Mouse (Mus musculus): ENCODE data around the gene Nrp2. TPM values are rescaled to one million over a fixed set of nuclear protein-coding genes. Genes with fewer than 3 reads are reported as not detected.

Nrp2 gene
- polyA plus RNA-seq, 1 experiment from 2014 or later, result 160 TPM

GRCm38 (mm10) chr1:62831725-62832455 lies 128.8 kb downstream of the Nrp2 start:
- Histone ChIP-seq H3K79me2 (ENCODE audit: inconsistent target) (no peaks in the 10 kb centered on the region), H3K27ac (no peak overlapping the region)
- whole genome bisulfite sequencing (ENCODE audit: missing documents), result 84% methylated on average over 6 of the region's 6 CpGs

GRCm38 (mm10) chr1:62833356-62833755 lies 130.3 kb downstream of the Nrp2 start:
- Histone ChIP-seq H3K27ac (no peak overlapping the region), H3K4me3 (ENCODE audit: inconsistent target) (no peak overlapping the region), H3K36me3 (ENCODE audit: inconsistent target) (no peaks in the 10 kb centered on the region), H3K79me2 (ENCODE audit: inconsistent target) (no peaks in the 10 kb centered on the region)
- 100% methylated on average over 1 of the region's 1 CpGs for WGBS (ENCODE audit: missing documents)

More at GRCm38 (mm10) chr1:62831725-62832455, 128.8 kb downstream of the Nrp2 start:
- no peaks in the 10 kb centered on the region for H3K36me3 ChIP-seq (ENCODE audit: inconsistent target)
- no peak overlapping the region for H3K4me3 ChIP-seq (ENCODE audit: inconsistent target)

- WGBS (ENCODE audit: missing documents), result 83% methylated on average over 1 of the region's 1 CpGs
- no peak overlapping the region for H3K4me3 ChIP-seq (ENCODE audit: inconsistent target)
- no peaks in the 10 kb centered on the region for H3K36me3 ChIP-seq (ENCODE audit: inconsistent target)
- H3K79me2 ChIP-seq (ENCODE audit: inconsistent target), result no peaks in the 10 kb centered on the region
- no peak overlapping the region for H3K27ac ChIP-seq
Measured at GRCm38 (mm10) chr1:62834443-62835185, 131.5 kb downstream of the Nrp2 start.

GRCm38 (mm10) chr1:62838083-62838482 lies 135.0 kb downstream of the Nrp2 start:
- no peaks in the 10 kb centered on the region for H3K79me2 ChIP-seq (ENCODE audit: inconsistent target)
- 93% methylated on average over 3 of the region's 3 CpGs for WGBS (ENCODE audit: missing documents)
- H3K36me3 ChIP-seq (ENCODE audit: inconsistent target), result no peaks in the 10 kb centered on the region
- no peak overlapping the region for H3K4me3 ChIP-seq (ENCODE audit: inconsistent target)
- H3K27ac ChIP-seq, result no peak overlapping the region

GRCm38 (mm10) chr1:62838631-62839030 lies 135.5 kb downstream of the Nrp2 start:
- 92% methylated on average over 2 of the region's 2 CpGs for WGBS (ENCODE audit: missing documents)
- Histone ChIP-seq H3K27ac (no peak overlapping the region), H3K79me2 (ENCODE audit: inconsistent target) (no peaks in the 10 kb centered on the region), H3K4me3 (ENCODE audit: inconsistent target) (no peak overlapping the region), H3K36me3 (ENCODE audit: inconsistent target) (no peaks in the 10 kb centered on the region)

GRCm38 (mm10) chr1:62843215-62843614 lies 140.1 kb downstream of the Nrp2 start:
- 97% methylated on average over 4 of the region's 4 CpGs for WGBS (ENCODE audit: missing documents)
- H3K36me3 ChIP-seq (ENCODE audit: inconsistent target), result no peaks in the 10 kb centered on the region
- no peak overlapping the region for H3K27ac ChIP-seq
- H3K79me2 ChIP-seq (ENCODE audit: inconsistent target), result no peaks in the 10 kb centered on the region
- H3K4me3 ChIP-seq (ENCODE audit: inconsistent target), result no peak overlapping the region

- Histone ChIP-seq H3K4me3 (ENCODE audit: inconsistent target) (no peak overlapping the region), H3K79me2 (ENCODE audit: inconsistent target) (no peaks in the 10 kb centered on the region), H3K27ac (no peak overlapping the region), H3K36me3 (ENCODE audit: inconsistent target) (no peaks in the 10 kb centered on the region)
- WGBS (ENCODE audit: missing documents), result 68% methylated on average over 8 of the region's 8 CpGs
Measured at GRCm38 (mm10) chr1:62850990-62851940, 148.2 kb downstream of the Nrp2 start.

- WGBS (ENCODE audit: missing documents), result 85% methylated on average over 9 of the region's 9 CpGs
- Histone ChIP-seq H3K27ac (no peak overlapping the region), H3K36me3 (ENCODE audit: inconsistent target) (no peaks in the 10 kb centered on the region), H3K4me3 (ENCODE audit: inconsistent target) (no peak overlapping the region), H3K79me2 (ENCODE audit: inconsistent target) (no peaks in the 10 kb centered on the region)
Measured at GRCm38 (mm10) chr1:62853362-62853761, 150.3 kb downstream of the Nrp2 start.

- 80% methylated on average over 4 of the region's 4 CpGs for WGBS (ENCODE audit: missing documents)
- no peak overlapping the region for H3K4me3 ChIP-seq (ENCODE audit: inconsistent target)
Measured at GRCm38 (mm10) chr1:62853996-62854395, 150.9 kb downstream of the Nrp2 start.

GRCm38 (mm10) chr1:62859098-62859497 lies 156.0 kb downstream of the Nrp2 start:
- no peaks in the 10 kb centered on the region for H3K36me3 ChIP-seq (ENCODE audit: inconsistent target)
- H3K79me2 ChIP-seq (ENCODE audit: inconsistent target), result no peaks in the 10 kb centered on the region
- 23% methylated on average over 2 of the region's 2 CpGs for WGBS (ENCODE audit: missing documents)
- H3K4me3 ChIP-seq (ENCODE audit: inconsistent target), result no peak overlapping the region
- H3K27ac ChIP-seq, result no peak overlapping the region

More at GRCm38 (mm10) chr1:62853996-62854395, 150.9 kb downstream of the Nrp2 start:
- Histone ChIP-seq H3K79me2 (ENCODE audit: inconsistent target) (no peaks in the 10 kb centered on the region), H3K36me3 (ENCODE audit: inconsistent target) (no peaks in the 10 kb centered on the region), H3K27ac (no peak overlapping the region)

- no peak overlapping the region for H3K27ac ChIP-seq
- H3K79me2 ChIP-seq (ENCODE audit: inconsistent target), result no peaks in the 10 kb centered on the region
- H3K4me3 ChIP-seq (ENCODE audit: inconsistent target), result no peak overlapping the region
- no peaks in the 10 kb centered on the region for H3K36me3 ChIP-seq (ENCODE audit: inconsistent target)
- 88% methylated on average over 9 of the region's 9 CpGs for WGBS (ENCODE audit: missing documents)
Measured at GRCm38 (mm10) chr1:62859556-62860300, 156.6 kb downstream of the Nrp2 start.

GRCm38 (mm10) chr1:62860327-62860726 lies 157.2 kb downstream of the Nrp2 start:
- no peak overlapping the region for H3K4me3 ChIP-seq (ENCODE audit: inconsistent target)
- 90% methylated on average over 5 of the region's 5 CpGs for WGBS (ENCODE audit: missing documents)
- no peak overlapping the region for H3K27ac ChIP-seq
- no peaks in the 10 kb centered on the region for H3K36me3 ChIP-seq (ENCODE audit: inconsistent target)
- no peaks in the 10 kb centered on the region for H3K79me2 ChIP-seq (ENCODE audit: inconsistent target)

GRCm38 (mm10) chr1:62860788-62861187 lies 157.7 kb downstream of the Nrp2 start:
- no peaks in the 10 kb centered on the region for H3K79me2 ChIP-seq (ENCODE audit: inconsistent target)
- H3K4me3 ChIP-seq (ENCODE audit: inconsistent target), result no peak overlapping the region
- no peaks in the 10 kb centered on the region for H3K36me3 ChIP-seq (ENCODE audit: inconsistent target)
- no peak overlapping the region for H3K27ac ChIP-seq
- 70% methylated on average over 5 of the region's 5 CpGs for WGBS (ENCODE audit: missing documents)

Data from macrophage (primary cell).